Mouse (Mus musculus): ENCODE data around the gene Mthfd1l. TPM values are rescaled to one million over a fixed set of nuclear protein-coding genes. Genes with fewer than 3 reads are reported as not detected.
A peak's percentile ranks its signal among the peaks of the same experiment; 100 is the strongest.
"Not testable (repeated sequence)": the region's sequence is repeated elsewhere in the genome, so short reads cannot be mapped to it uniquely, and the experiment has no call there.

Gene Mthfd1l
- polyA plus RNA-seq, 1 experiment from 2014 or later, result 26.0 TPM

DNA sequence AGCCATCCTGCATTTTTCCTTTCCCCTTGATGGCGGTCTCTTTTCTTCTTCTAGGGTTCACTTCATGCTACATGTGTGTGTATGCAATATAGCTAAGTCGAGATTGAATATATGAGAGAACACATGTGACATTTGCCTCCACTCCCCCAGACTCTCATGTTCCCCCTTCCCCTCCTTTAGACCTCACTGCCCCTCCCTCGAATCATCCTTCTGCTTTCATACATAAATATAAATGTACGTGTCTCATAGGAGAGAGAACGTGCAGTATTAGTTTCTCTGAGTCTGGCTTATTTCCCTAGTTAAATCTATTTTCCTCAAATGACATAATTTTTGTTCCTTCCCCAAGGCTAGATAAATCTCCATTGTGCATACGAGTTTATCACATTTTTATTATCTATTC lies 226.1 kb downstream of the Mthfd1l start:
- no peak for DNase-seq
- no peaks in the 10 kb centered on the region for H3K36me3 ChIP-seq
- 62% methylated on average over 6 of the region's 6 CpGs for WGBS (ENCODE audit: insufficient replicate concordance)

DNA sequence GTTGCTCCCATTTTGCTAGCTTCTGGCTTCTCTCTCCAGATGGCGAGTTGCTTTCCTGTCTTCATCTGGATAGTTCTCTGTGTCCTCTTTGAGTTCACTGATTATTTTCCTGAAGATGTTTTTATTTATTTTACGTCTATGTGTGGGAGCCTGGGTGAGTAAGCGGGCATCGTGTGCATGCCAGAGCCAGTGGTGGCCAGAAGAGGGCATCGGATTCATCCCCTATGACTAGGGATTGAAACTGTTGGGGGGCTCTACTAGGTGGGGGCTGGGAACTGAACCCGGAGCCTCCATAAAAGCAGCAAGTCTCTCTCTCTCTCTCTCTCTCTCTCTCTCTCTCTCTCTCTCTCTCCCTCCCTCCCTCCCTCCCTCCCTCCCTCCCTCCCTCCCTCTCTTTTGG lies 227.0 kb downstream of the Mthfd1l start:
- ATAC-seq (ENCODE audit: low read depth) (no peak), DNase-seq (no peak)
- Histone ChIP-seq H3K9me3 (replicated peaks) (no peaks in the 10 kb centered on the region), H3K4me1 (replicated peaks) (peaks cover 5% of the 10 kb centered on the region; the same call in 1 of the 2 replicates), H3K9ac (no peak overlapping the region), H3K36me3 (no peaks in the 10 kb centered on the region), H3K4me3 (replicated peaks) (no peak overlapping the region), H3K4me2 (no peak overlapping the region), H3K27ac (no peak overlapping the region), H3K27me3 (no peaks in the 10 kb centered on the region)
- 76% methylated on average over 6 of the region's 6 CpGs for WGBS (ENCODE audit: insufficient replicate concordance)

More for the DNA sequence above, 226.1 kb downstream of the Mthfd1l start:
- H3K4me3 ChIP-seq (replicated peaks), result no peak overlapping the region
- no peak overlapping the region for H3K4me2 ChIP-seq
- H3K9ac ChIP-seq, result no peak overlapping the region
- H3K27ac ChIP-seq, result no peak overlapping the region
- peaks cover 5% of the 10 kb centered on the region; the same call in 1 of the 2 replicates for H3K4me1 ChIP-seq (replicated peaks)
- H3K9me3 ChIP-seq (replicated peaks), result no peaks in the 10 kb centered on the region
- no peaks in the 10 kb centered on the region for H3K27me3 ChIP-seq
- no peak for ATAC-seq (ENCODE audit: low read depth)

GRCm38 (mm10) chr10:4200546-4201104 lies 227.7 kb downstream of the Mthfd1l start:
- no peak overlapping the region for H3K4me2 ChIP-seq
- H3K9me3 ChIP-seq (replicated peaks), result no peaks in the 10 kb centered on the region
- ATAC-seq (ENCODE audit: low read depth), result no peak
- H3K9ac ChIP-seq, result no peak overlapping the region
- no peaks in the 10 kb centered on the region for H3K36me3 ChIP-seq
- no peaks in the 10 kb centered on the region for H3K27me3 ChIP-seq
- no peak for DNase-seq
- H3K4me3 ChIP-seq (replicated peaks), result no peak overlapping the region
- no peak overlapping the region for H3K27ac ChIP-seq
- 47% methylated on average over 5 of the region's 5 CpGs for WGBS (ENCODE audit: insufficient replicate concordance)
- peaks cover 5% of the 10 kb centered on the region; the same call in 1 of the 2 replicates for H3K4me1 ChIP-seq (replicated peaks)

DNA sequence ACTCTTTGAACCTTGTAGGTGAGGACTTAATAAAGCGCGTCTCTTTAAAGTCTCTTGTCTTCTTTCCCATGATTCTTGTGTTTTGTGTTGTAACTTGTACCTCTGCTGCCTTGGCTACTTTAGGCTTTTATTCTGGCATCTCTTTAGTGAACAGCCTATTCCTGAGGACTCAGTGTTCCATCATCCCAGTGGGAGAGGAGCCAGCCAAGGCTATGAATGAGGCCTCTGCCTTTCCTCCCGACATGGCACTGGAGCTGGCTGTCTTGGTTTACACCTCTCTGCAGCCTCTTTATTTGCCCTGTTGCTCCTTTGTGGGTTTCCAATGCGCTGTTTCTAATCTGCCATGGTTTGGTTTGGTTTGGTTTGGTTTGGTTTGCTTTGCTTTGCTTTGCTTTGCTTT lies 228.2 kb downstream of the Mthfd1l start:
- WGBS (ENCODE audit: insufficient replicate concordance), result 71% methylated on average over 4 of the region's 4 CpGs
- no peak overlapping the region for H3K4me2 ChIP-seq
- H3K4me3 ChIP-seq (replicated peaks), result no peak overlapping the region

DNA sequence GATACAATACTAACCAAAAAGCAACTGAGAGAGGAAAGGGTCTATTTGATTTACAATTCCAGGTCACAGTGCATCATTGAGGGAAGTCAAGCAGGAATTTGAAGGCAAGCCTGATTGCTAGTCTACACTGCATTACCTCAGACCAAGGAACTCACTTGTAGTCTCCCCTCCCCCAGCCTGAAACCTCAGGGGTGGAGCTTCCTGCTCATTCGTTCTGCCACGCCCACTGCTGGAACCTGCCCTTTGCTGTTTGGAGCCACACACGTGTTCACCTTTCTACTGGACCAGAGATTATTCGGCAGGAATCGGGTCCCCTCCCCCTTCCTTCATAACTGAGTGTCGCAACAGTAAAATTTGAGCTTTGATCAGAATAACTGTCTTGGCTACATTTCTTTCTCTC lies 230.7 kb downstream of the Mthfd1l start:
- DNase-seq; H3K4me2 ChIP-seq; ATAC-seq (ENCODE audit: low read depth); H3K27me3 ChIP-seq; H3K4me1 ChIP-seq (replicated peaks); H3K9me3 ChIP-seq (replicated peaks); H3K9ac ChIP-seq; H3K36me3 ChIP-seq; H3K4me3 ChIP-seq (replicated peaks); H3K27ac ChIP-seq: not testable (repeated sequence)
- 28% methylated on average over 6 of the region's 6 CpGs for WGBS (ENCODE audit: insufficient replicate concordance)

More for the DNA sequence above, 228.2 kb downstream of the Mthfd1l start:
- DNase-seq (no peak), ATAC-seq (ENCODE audit: low read depth) (no peak)
- Histone ChIP-seq H3K9me3 (replicated peaks) (no peaks in the 10 kb centered on the region), H3K27me3 (no peaks in the 10 kb centered on the region), H3K9ac (no peak overlapping the region), H3K4me1 (replicated peaks) (peaks cover 5% of the 10 kb centered on the region; the same call in 1 of the 2 replicates), H3K36me3 (no peaks in the 10 kb centered on the region), H3K27ac (no peak overlapping the region)

- no peaks in the 10 kb centered on the region for H3K9me3 ChIP-seq (replicated peaks)
- no peak overlapping the region for H3K4me2 ChIP-seq
- no peaks in the 10 kb centered on the region for H3K27me3 ChIP-seq
- H3K36me3 ChIP-seq, result no peaks in the 10 kb centered on the region
- no peak for ATAC-seq (ENCODE audit: low read depth)
- H3K27ac ChIP-seq, result no peak overlapping the region
- no peak overlapping the region for H3K9ac ChIP-seq
- H3K4me3 ChIP-seq (replicated peaks), result no peak overlapping the region
- 76% methylated on average over 15 of the region's 15 CpGs for WGBS (ENCODE audit: insufficient replicate concordance)
- no peaks in the 10 kb centered on the region for H3K4me1 ChIP-seq (replicated peaks)
- no peak for DNase-seq
These were observed 236.1 kb downstream of the Mthfd1l start for GRCm38 (mm10) chr10:4209040-4209439.

DNA sequence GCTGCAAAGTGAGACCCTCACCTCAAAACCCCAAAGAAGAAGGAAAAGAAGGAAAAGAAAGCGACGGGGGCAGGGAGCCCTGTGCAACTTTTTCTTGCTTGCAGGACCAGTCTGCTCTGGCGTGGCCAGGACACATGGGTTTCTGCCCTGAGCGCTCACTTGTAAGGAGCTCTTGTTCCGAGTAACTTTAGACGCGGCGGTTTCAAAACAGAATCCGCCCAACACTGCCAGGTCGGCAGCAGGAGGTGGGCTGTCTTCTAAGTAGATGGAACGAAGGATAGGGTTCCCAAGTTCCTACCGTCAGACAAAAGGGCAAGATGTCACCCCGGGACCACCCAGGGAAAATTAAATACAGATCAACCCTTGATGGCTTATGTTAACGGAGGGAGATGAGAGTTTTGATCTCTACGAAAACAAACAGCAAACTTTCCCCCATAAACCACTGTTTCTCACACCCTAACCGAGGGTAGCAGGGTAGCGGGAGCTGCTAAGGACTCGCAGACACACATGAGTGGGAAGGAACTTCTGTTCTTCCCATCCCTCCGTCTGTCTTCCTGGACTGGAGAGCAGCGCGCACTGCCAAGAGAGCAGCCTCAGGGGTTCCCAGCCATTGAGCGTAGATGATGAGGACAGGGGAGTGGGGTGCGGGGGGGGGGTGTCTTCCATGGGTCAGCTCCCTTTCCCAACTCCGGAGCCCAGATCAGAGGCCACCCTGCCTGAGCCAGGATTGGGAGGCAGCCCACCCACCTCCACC lies 237.6 kb downstream of the Mthfd1l start:
- no peaks in the 10 kb centered on the region for H3K27me3 ChIP-seq
- H3K4me3 ChIP-seq (replicated peaks), result no peak overlapping the region; the same call in 1 of the 2 replicates
- H3K4me1 ChIP-seq (replicated peaks), result no peaks in the 10 kb centered on the region
- no peaks in the 10 kb centered on the region for H3K9me3 ChIP-seq (replicated peaks)
- no peak for ATAC-seq (ENCODE audit: low read depth)
- DNase-seq, result no peak
- H3K9ac ChIP-seq, result no peak overlapping the region
- 31% methylated on average over 24 of the region's 24 CpGs for WGBS (ENCODE audit: insufficient replicate concordance)
- no peak overlapping the region for H3K27ac ChIP-seq
- H3K4me2 ChIP-seq, result peak overlapping the region; percentile 23
- no peaks in the 10 kb centered on the region for H3K36me3 ChIP-seq

DNA sequence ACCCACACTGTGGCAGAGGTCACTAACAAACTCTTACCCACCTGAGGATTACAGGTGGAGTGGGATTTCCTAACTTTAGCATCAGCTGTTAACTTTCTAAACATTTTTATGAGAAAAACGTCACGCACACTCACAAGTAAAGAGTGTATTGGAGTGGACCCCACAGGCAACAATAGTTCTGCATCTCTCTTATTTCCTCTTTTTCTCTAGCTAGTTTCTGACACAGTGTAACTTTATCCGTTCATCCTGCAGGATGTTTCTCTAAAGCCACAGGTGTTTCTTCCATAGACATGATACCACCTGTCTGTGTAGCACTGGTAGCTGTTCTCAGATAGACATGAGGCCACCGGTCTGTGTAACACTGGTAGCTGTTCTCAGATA lies 238.1 kb downstream of the Mthfd1l start:
- no peaks in the 10 kb centered on the region for H3K4me1 ChIP-seq (replicated peaks)
- H3K9ac ChIP-seq, result no peak overlapping the region
- no peak overlapping the region for H3K27ac ChIP-seq
- ATAC-seq (ENCODE audit: low read depth) (no peak), DNase-seq (no peak)
- H3K9me3 ChIP-seq (replicated peaks), result no peaks in the 10 kb centered on the region
- WGBS (ENCODE audit: insufficient replicate concordance), result 49% methylated on average over 4 of the region's 4 CpGs
- no peak overlapping the region for H3K4me3 ChIP-seq (replicated peaks)
- no peaks in the 10 kb centered on the region for H3K36me3 ChIP-seq
- no peaks in the 10 kb centered on the region for H3K27me3 ChIP-seq
- no peak overlapping the region for H3K4me2 ChIP-seq

Other genes starting within 250 kb of the Mthfd1l start
- 0.99 and 2.0 TPM in 2 replicates for gene Plekhg1, start 232.8 kb upstream of the Mthfd1l start, polyA plus RNA-seq (2015; fragmentation: Nextera tagmentation; extraction: Ambion mirVana)